Mouse (Mus musculus) C3H10T1/2 (cell line): ENCODE data around the gene Reg4. TPM values are rescaled to one million over a fixed set of nuclear protein-coding genes. Genes with fewer than 3 reads are reported as not detected.

Experiments
- polyA plus RNA-seq, 2 experiments: library from polyadenylated mRNA; unstranded; fragments of >200 nt; fragmentation: generic; extraction: Trizol; gene quantifications; one replicate each; pipeline ENCODE4 v1.2.1; 2012; ENCODE audit warnings: missing spikeins in 2 of 2

Reg4 gene
- polyA plus RNA-seq: not detected

GRCm38 (mm10) chr3:98221856-98222255 is at the start of gene Reg4:
Reg4 (plus strand) TSS chr3:98222156.

GRCm38 (mm10) chr3:98280204-98280932 is 58.4 kb downstream of the Reg4 start, which contains the start of gene Hmgcs2:
Hmgcs2 (plus strand) TSS chr3:98280435.

Other genes with a start within 250 kb of the Reg4 start
- gene Notch2, start 208.6 kb upstream of the Reg4 start, polyA plus RNA-seq: 10 to 100 TPM in 1 of 2 experiments, under 1 TPM in 1; 0.77 to 10.7 TPM
- under 1 TPM in 1 of 2 experiments, not detected in 1; 0.01 TPM for gene Adam30, start 61.5 kb upstream of the Reg4 start, polyA plus RNA-seq
- under 1 TPM in 1 of 2 experiments, not detected in 1; 0.15 TPM for gene Hmgcs2, start 58.3 kb downstream of the Reg4 start, polyA plus RNA-seq
- 100 to 1,000 TPM; 120 to 620 TPM for gene Phgdh, start 117.8 kb downstream of the Reg4 start, polyA plus RNA-seq
- 1 to 10 TPM; 1.5 TPM for gene Zfp697, start 160.3 kb downstream of the Reg4 start, polyA plus RNA-seq
- gene Gm4450, start 235.0 kb downstream of the Reg4 start, polyA plus RNA-seq: not detected